Mouse (Mus musculus): ENCODE measurements around the gene Hoxa1.

DNA sequence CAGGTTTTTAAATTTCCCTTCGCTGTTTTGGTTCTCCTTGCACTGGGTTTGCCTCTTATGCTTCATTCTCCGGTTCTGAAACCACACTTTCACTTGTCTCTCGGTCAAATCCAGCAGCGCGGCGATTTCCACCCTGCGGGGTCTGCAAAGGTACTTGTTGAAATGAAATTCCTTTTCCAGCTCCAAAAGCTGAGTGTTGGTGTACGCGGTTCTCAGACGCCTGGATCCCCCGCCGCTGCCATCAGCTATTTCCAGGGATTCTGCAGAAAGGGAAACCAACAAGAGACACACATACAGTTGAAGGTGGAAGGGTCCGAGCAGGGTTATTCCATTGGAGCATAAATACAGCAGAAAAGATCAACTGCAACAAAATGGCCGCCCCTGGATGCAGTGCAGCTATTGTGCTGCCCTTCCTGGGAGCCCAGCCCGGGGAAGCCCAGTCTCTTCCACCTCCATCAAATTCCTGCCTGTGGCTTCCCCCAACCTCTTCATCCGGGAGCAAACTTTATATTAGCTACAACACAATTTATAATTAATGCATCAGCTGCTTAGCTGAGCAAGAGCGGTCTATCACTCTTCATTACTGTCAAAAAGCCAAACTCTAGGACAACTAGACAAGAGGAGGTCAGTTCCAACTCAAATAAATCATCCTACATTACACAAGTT is 5.4 kb upstream of the Hoxa1 start:
- TF ChIP-seq CTCF (IDR thresholded peaks at IDR 0.05; ENCODE audit: low read depth) (no peak), EP300 (IDR thresholded peaks at IDR 0.05; ENCODE audit: low read depth) (no peak)
